Mouse (Mus musculus) liver, adult 2 months (tissue): ENCODE data around the gene Avl9.

Experiments
- CTCF ChIP-seq: fragments of 200-500 bp; IDR thresholded peaks from 2 replicates; pipeline ENCODE4 v1.5.1; 2011; ENCODE audit warnings: low read depth, low read length, control low read depth
- POLR2A ChIP-seq: fragments of 200-500 bp; IDR thresholded peaks from 2 replicates; pipeline ENCODE4 v1.6.1; 2011; ENCODE audit warnings: low read length, control low read depth; ENCODE audit not compliant: insufficient read depth; ENCODE audit errors: extremely low read depth

DNA sequence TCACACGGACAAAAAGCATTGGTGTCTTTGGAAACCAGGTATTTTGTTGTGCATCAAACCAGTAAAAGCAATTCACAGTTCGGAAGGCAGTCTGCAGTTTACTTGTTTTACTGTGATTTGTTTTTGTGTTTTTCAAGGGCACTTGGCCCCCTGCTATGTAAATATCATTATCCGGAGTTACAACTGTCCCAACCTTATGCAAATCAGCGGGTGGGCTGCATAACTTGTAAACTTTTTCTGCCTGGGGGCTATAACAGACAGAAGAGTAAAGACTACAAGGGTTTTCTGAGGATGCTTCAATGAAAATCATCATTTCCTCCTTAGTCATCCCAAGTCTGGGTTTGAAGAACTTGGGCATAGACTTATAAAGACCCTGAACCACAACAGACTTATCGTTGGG lies 64.9 kb downstream of the Avl9 start:
- TF ChIP-seq POLR2A = no peak
- no peak for TF ChIP-seq CTCF
